In the genomic region with DNA sequence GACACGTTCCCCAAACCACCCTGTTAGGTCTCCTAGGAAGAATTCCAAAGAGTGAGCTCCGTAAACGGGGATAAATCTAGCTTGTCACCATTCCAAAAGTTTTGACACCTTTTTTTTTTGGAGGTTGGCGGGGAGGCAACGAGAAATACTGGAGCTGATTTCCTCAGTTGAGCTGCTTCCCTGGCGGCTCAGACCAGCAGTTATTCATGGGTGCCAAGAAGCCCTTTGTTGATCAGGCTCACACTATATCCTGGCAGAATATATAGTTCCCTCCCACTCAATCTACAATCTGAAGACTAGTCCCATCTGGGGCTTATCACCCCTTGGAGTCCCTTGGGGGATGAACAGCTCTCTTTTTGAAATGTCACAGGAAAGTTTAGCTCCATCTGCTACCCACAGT, we compare ENCODE assay signal across 9 mouse cellular contexts.
DNase-seq lines count a peak whose midpoint lies in the region.
"Had no signal": no experiment of that assay in that cellular context is flagged by ENCODE, and none has a peak within 500 bp of the region (broad histone marks: within the 10 kb centered on the region; RNA-seq: fewer than 3 reads in every experiment).

No protein-coding gene starts in this region.

- peak; percentile 24 to 55 for DNase-seq in layer of hippocampus, adult 18-20 months (ENCODE audit: low spot score in 2 of 2)
- no peak for DNase-seq in layer of hippocampus, postnatal 10 days (ENCODE audit: low spot score in 2 of 2)
- peak; percentile 69 for DNase-seq in brain, embryonic 18.5 days (ENCODE audit: low read depth, low spot score)
- DNase-seq in frontal cortex, adult 2 months (ENCODE audit: extremely low spot score in 1 of 2, low spot score in 1 of 2): peak; percentile 78
- peak; percentile 34 to 40 for DNase-seq in left cerebral cortex, postnatal 36 days (ENCODE audit: low spot score in 2 of 2)
- no peak for DNase-seq in thymus, postnatal 25 days
- DNase-seq in kidney, adult 9 months: no peak
- no peak for DNase-seq in adipocyte (ENCODE audit: low spot score)
- DNase-seq: cerebellum, postnatal 36 days had no signal

- intact Hi-C loops in left cerebral cortex, postnatal 36 days (cut with DNase I): no loop called here

Comparison
In these comparisons a context has a peak if more than half of its experiments do, and no peak if none do; other contexts are left out.
1. DNase-seq: peak in layer of hippocampus, adult 18-20 months (2 of 2), brain, embryonic 18.5 days (single experiment), frontal cortex, adult 2 months (2 of 2) and left cerebral cortex, postnatal 36 days (2 of 2); none in layer of hippocampus, postnatal 10 days (0 of 2), thymus, postnatal 25 days (single experiment), kidney, adult 9 months (single experiment) and adipocyte (single experiment).